Mouse (Mus musculus) midbrain, postnatal 0 days (tissue): ENCODE results near the gene Cdk5r1. TPM values are rescaled to one million over a fixed set of nuclear protein-coding genes. Genes with fewer than 3 reads are reported as not detected.

ENCODE experiments used
- ATAC-seq: fragments of 200-750 bp; cut with Nextera tagmentation; 2 replicates; pipeline ENCODE4 v1.8.0; 2017; ENCODE audit warnings: moderate number of reproducible peaks, mild to moderate bottlenecking, moderate TSS enrichment, moderate library complexity; ENCODE audit not compliant: low FRiP score
- DNase-seq: peaks from one replicate; pipeline ENCODE4 v3.0.0-alpha.2; 2015; ENCODE audit warnings: low spot score
- H3K27ac ChIP-seq: fragments of 300-500 bp; sonication (generic); 2 replicates; pipeline ENCODE4 v1.5.1; 2014; ENCODE audit warnings: low read depth, mild to moderate bottlenecking, low read length, mixed read lengths
- H3K27me3 ChIP-seq: fragments of 300-500 bp; sonication (generic); 2 replicates; pipeline ENCODE4 v1.6.1; 2014; ENCODE audit warnings: low read length, control low read depth, mixed read lengths; ENCODE audit not compliant: insufficient read depth
- H3K36me3 ChIP-seq: fragments of 300-500 bp; sonication (generic); 2 replicates; pipeline ENCODE4 v1.6.1; 2014; ENCODE audit warnings: low read length, control low read depth, mixed read lengths; ENCODE audit not compliant: insufficient read depth
- H3K4me1 ChIP-seq: fragments of 300-500 bp; sonication (generic); 2 replicates; pipeline ENCODE4 v1.6.1; 2014; ENCODE audit warnings: mild to moderate bottlenecking, control low read depth, antibody characterized with exemption, low read length, mixed read lengths; ENCODE audit not compliant: insufficient read depth
- H3K4me2 ChIP-seq: fragments of 300-500 bp; sonication (generic); 2 replicates; pipeline ENCODE4 v1.6.1; 2014; ENCODE audit warnings: low read depth, mild to moderate bottlenecking, low read length, mixed read lengths; ENCODE audit not compliant: poor library complexity, severe bottlenecking
- H3K4me3 ChIP-seq: fragments of 300-500 bp; sonication (generic); 2 replicates; pipeline ENCODE4 v1.5.1; 2014; ENCODE audit warnings: low read depth, mild to moderate bottlenecking, low read length, moderate library complexity
- H3K9ac ChIP-seq: fragments of 300-500 bp; sonication (generic); replicated peaks from 2 replicates; pipeline ENCODE4 v1.6.1; 2014; ENCODE audit warnings: mild to moderate bottlenecking, low read length, moderate library complexity, mixed read lengths; ENCODE audit not compliant: poor library complexity, severe bottlenecking
- H3K9me3 ChIP-seq: fragments of 300-500 bp; sonication (generic); 2 replicates; pipeline ENCODE4 v1.6.1; 2016; ENCODE audit warnings: low read length, control low read depth
- CTCF ChIP-seq: IDR thresholded peaks from 2 replicates; pipeline ENCODE4 v1.5.1; 2016; ENCODE audit warnings: antibody characterized with exemption, mild to moderate bottlenecking
- WGBS: fragments of 180-500 bp; shearing (Covaris S2); extraction: QIAGEN DNeasy Blood & Tissue Kit; methylation state at CpG from one replicate; pipeline ENCODE4 v1.1.7; 2014; 5-methylcytosine and 5-hydroxymethylcytosine counted together
- polyA plus RNA-seq: library from polyadenylated mRNA; unstranded; fragments of >200 nt; fragmentation: Nextera tagmentation; extraction: Ambion mirVana; gene quantifications from 2 replicates; pipeline ENCODE4 v1.2.1, GENCODE M21; 2015
- total RNA-seq: library from RNA; depleted of rRNA; stranded (reverse); fragments of >200 nt; gene quantifications from 2 replicates; pipeline ENCODE4 v1.2.3, GENCODE M21; 2014; rRNA removed

Cdk5r1 gene
- total RNA-seq (376 and 420 TPM in 2 replicates), polyA plus RNA-seq (77.3 and 85.2 TPM in 2 replicates)

DNA sequence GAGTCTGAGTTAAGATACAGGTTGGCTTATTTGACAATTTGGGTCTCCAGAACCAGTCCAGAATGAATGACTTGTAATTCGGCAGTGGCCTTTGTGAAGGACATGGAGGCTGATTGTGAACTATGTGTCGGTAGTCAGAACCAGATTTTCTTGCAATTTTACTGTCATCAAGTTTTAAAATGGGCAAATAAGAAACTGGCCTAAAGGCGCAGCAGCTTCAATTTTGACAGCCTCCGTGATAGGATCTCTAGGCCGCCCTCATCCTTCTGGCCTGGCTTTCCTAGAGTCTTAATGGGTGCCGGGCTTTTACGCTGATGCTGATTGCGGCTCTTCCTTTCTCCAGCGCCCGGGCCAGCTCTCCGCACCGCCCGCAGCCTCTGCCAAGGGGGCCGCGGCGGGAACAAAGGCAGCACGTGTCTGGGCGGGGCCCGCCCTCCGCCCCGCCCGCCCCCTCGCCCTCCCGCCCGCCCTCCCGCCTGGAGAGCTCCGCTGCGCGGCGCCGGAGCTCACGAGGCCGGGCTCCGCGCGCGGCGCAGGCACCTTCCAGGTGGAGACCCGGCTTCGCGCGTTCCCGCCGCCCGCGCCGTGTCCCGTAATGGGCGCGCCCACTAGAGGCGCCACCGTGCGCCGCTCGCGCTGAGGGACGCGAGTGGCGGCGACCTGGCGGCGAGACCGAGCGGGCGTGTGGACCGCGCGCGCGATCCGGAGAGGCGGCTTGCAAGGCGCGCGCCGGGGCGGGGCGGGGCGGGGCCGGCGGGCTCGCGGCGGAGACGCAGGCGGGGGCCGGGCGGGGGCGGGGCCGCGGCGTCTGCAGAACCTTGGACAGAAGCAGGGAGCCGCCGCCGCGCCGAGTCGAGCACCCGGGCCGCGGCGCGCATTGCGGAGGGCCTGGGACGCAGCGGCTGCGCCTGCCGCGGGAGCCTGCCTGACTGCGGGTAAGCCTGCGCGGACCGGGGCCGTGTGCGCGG, at the start of gene Cdk5r1:
Cdk5r1 (plus strand) TSS at position 802 of the 968 bp plus-strand sequence.
- Histone ChIP-seq H3K27me3 (no peaks in the 10 kb centered on the region), H3K4me2 (peak within 1 kb of the TSS; percentile 91), H3K4me1 (0 out of 2 replicates have a peak, but pooled peaks cover under 1% of the 10 kb centered on the region), H3K27ac (peak within 1 kb of the TSS; percentile 98), H3K36me3 (peaks cover 9% of the 10 kb centered on the region), H3K9me3 (no peaks in the 10 kb centered on the region), H3K4me3 (peak within 1 kb of the TSS; percentile 89), H3K9ac (peak within 1 kb of the TSS; percentile 93)
- peak; percentile 89 for ATAC-seq
- TF ChIP-seq CTCF: peak; percentile 76
- WGBS: 1% methylated on average over 55 of the region's 116 CpGs
- DNase-seq: peak; percentile 96

DNA sequence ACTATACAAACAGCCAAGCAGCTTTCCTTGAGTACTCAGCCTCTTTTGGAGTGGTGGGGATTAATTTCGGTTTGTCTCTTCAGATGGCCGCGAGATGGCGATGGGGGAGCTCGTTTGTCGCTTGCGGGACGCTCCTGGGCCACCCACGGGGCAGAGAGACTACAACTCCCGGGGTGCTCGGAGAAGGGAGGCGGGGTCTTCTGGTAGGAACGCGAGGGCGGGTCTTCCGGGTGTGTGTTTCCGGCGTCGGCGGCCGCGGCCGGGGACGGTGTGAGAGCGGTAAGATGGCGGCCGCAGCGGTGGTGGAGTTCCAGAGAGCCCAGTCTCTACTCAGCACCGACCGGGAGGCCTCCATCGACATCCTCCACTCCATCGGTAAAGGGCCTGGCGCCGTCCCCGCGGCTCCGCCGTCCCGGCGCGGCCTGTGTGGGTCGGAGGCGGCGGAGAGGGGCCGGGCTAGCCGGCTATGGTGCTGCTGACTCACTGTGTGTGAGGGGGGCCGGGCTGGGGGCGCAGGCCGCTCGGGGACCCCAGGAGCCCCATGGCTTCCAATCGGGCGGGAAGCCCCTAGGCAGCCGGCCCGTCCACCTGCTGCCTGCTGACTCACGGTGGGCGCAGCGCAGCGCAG, 48.3 kb upstream of the Cdk5r1 start, which contains the start of gene Psmd11:
Psmd11 (plus strand) TSS at position 235 of the 628 bp plus-strand sequence.
- ATAC-seq: peak; percentile 98
- no peaks in the 10 kb centered on the region for H3K4me1 ChIP-seq
- peak; percentile 98 for DNase-seq
- H3K27me3 ChIP-seq: no peaks in the 10 kb centered on the region
- TF ChIP-seq CTCF: peak; percentile 83
- peak within 1 kb of the TSS; percentile 77 for H3K9ac ChIP-seq
- peak within 1 kb of the TSS; percentile 83 for H3K4me3 ChIP-seq
- peak within 1 kb of the TSS; percentile 73 for H3K27ac ChIP-seq
- peak within 1 kb of the TSS; percentile 89 for H3K4me2 ChIP-seq
- H3K36me3 ChIP-seq: peaks cover 6% of the 10 kb centered on the region
- no peaks in the 10 kb centered on the region for H3K9me3 ChIP-seq
- WGBS: under 1% methylated on average over 41 of the region's 58 CpGs

DNA sequence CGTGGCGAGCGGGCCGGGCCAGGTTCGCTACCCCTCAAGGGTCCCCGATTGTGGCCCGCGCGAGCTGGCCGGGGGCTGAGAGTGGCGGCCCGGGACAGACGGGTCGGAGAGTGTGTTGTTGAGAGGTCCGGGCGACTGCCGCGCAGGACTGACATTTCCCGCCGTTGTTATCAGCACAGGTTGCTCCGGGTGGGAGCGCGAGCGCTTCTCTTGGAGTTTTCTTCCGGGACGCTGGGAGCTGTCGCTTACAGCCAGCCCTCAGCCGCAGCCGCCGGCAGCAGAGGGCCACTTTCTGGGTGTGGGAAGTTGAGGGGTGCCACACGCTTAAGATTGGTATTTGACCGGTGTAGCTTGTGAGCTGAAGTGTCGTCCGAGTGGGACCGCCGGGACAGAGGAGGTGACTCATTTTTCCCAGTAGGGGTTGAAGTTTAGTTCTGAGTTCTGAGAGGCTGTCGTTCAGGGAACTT, 47.8 kb upstream of the Cdk5r1 start:
- Histone ChIP-seq H3K9me3 (no peaks in the 10 kb centered on the region), H3K9ac (peak overlapping the region; percentile 77), H3K4me3 (peak overlapping the region; percentile 83), H3K27me3 (no peaks in the 10 kb centered on the region), H3K36me3 (peaks cover 6% of the 10 kb centered on the region), H3K27ac (peak overlapping the region; percentile 73), H3K4me1 (no peaks in the 10 kb centered on the region), H3K4me2 (peak overlapping the region; percentile 89)
- TF ChIP-seq CTCF: no peak
- ATAC-seq: peak; percentile 38; the same call in 1 of the 2 replicates
- peak; percentile 2 for DNase-seq
- WGBS: under 1% methylated on average over 35 of the region's 37 CpGs

DNA sequence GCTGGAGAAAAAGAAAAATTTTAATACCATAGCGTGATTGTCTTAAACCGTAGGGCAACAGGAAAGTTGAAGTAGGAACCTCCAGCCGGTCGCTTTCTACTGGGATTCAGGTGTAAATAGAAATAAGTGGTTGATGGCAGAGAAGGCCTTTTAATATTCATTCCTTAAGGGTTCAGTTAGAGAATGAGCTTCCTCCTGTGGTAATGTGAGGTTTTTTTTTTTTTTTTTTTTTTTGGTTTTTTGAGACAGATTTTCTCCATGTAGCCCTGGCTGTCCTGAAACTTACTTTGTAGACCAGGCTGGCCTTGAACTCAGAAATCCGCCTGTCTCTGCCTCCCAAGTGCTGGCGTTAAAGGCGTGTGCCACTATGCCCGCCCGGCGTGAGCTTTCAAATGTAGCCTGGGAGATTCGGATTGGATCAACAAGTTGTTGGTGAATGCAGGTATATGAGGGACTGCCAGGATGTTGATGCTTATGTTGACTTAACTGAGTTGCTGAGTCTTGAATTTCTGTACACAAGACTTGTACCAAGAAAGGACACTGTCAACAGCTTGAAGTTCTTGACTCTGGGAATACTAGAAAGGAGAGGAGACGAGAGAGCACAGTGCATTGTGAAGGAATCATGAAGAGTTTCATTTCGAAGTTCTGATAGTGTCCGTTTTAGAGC, 47.2 kb upstream of the Cdk5r1 start:
- DNase-seq (no peak), ATAC-seq (no peak)
- Histone ChIP-seq H3K27me3 (no peaks in the 10 kb centered on the region), H3K4me1 (no peaks in the 10 kb centered on the region), H3K9ac (0 out of 2 replicates have a peak overlapping the region, but pooled peaks have one; percentile 77), H3K36me3 (peaks cover 6% of the 10 kb centered on the region), H3K4me3 (peak overlapping the region; percentile 83), H3K9me3 (no peaks in the 10 kb centered on the region), H3K4me2 (peak overlapping the region; percentile 89), H3K27ac (no peak overlapping the region)
- TF ChIP-seq CTCF: no peak
- 66% methylated on average over 14 of the region's 14 CpGs for WGBS

DNA sequence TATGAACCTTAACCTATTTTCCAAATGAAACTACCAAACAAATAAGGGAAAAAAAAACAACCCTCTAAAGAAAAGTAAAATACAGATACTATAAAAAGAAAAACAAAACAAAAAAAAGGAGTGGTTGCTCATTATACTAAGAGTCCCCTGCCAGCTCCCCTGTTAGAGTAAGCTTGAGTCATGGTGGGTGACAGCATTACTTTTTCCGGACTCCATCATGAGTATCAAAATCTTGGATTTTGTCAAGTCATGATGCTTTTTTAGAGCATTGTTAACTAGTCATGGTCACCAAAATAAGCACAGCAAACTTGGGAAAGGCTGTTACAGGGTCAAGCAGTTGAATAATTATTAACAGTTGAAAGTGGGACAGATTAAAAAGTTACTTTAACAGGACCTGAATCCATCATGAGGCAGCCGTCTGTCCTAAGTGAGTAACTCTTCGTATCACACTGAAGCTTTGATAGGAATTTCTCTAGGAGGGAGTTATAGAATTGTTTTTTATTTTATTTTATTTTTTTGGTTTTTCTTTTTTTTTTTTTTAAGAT, 46.4 kb upstream of the Cdk5r1 start:
- Histone ChIP-seq H3K36me3 (peaks cover 6% of the 10 kb centered on the region), H3K9ac (no peak overlapping the region), H3K27me3 (no peaks in the 10 kb centered on the region), H3K4me3 (no peak overlapping the region), H3K27ac (no peak overlapping the region), H3K4me1 (no peaks in the 10 kb centered on the region), H3K4me2 (no peak overlapping the region), H3K9me3 (no peaks in the 10 kb centered on the region)
- ATAC-seq: no peak
- DNase-seq: no peak
- no peak for TF ChIP-seq CTCF
- 96% methylated on average over 3 of the region's 3 CpGs for WGBS
